Mouse (Mus musculus) megakaryocyte, embryonic 14.5 days (primary cell): ENCODE results near the gene Kcnrg.

ENCODE experiments used
- FLI1 ChIP-seq: IDR thresholded peaks from 2 replicates; pipeline ENCODE4 v1.6.1; 2012; ENCODE audit warnings: low read length, inconsistent platforms, mixed read lengths
- GATA1 ChIP-seq: IDR thresholded peaks from 3 replicates; pipeline ENCODE4 v1.6.1; 2012; ENCODE audit warnings: mixed read lengths, low read length, inconsistent platforms, borderline replicate concordance

DNA sequence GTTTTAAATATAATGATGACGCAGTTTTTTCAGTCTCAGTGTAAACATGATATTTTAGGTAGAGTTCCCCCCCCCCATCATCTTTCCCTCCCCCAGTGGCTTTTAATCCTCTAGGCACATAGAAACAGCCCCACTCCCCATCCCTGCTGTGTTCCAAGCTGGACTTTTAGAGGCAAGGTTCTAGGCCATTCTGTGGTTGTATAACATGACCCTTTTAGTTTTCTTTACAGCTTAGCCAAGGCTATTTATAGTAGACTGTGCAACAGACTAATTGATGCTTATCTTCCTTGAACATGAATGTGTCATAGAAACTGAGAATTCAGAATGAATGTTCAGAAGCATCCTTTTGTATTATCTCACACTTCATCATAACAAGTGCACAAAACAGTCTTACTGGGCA, 54.2 kb downstream of the Kcnrg start:
- TF ChIP-seq FLI1 (no peak), GATA1 (no peak)
